Mouse (Mus musculus): Measurements from ENCODE around the gene Rbpj.
"Not testable (repeated sequence)": the region's sequence is repeated elsewhere in the genome, so short reads cannot be mapped to it uniquely, and the experiment has no call there.

GRCm38 (mm10) chr5:53550329-53550728, 84.4 kb downstream of the Rbpj start:
- not testable (repeated sequence) for TF ChIP-seq CTCF, EP300 (IDR thresholded peaks at IDR 0.05; ENCODE audit: low read depth)
